Mouse (Mus musculus): ENCODE measurements around the gene Creld2. TPM values are rescaled to one million over a fixed set of nuclear protein-coding genes. Genes with fewer than 3 reads are reported as not detected.
"Not testable (repeated sequence)": the region's sequence is repeated elsewhere in the genome, so short reads cannot be mapped to it uniquely, and the experiment has no call there.

The Creld2 gene
- polyA plus RNA-seq (2016; fragmentation: Nextera tagmentation; extraction: Ambion mirVana), result 63.1 and 64.3 TPM in 2 replicates

GRCm38 (mm10) chr15:88819026-88819905 is at the start of gene Creld2, which contains the start of gene Alg12:
Gene Creld2 (plus strand): TSS chr15:88819646.
Gene Alg12 (minus strand): TSS chr15:88819318.
- Histone ChIP-seq H3K4me3 (replicated peaks) (peak within 1 kb of the TSS; percentile 71), H3K4me2 (peak within 1 kb of the TSS; percentile 95), H3K4me1 (peaks cover 21% of the 10 kb centered on the region), H3K36me3 (replicated peaks) (peaks cover 49% of the 10 kb centered on the region), H3K9ac (peak within 1 kb of the TSS; percentile 84), H3K27ac (peak within 1 kb of the TSS; percentile 48; the same call in 1 of the 2 replicates), H3K9me3 (no peaks in the 10 kb centered on the region), H3K27me3 (no peaks in the 10 kb centered on the region)
- WGBS, result under 1% methylated on average over 88 of the region's 88 CpGs
- peak; percentile 99 for ATAC-seq (ENCODE audit: low FRiP score)

DNA sequence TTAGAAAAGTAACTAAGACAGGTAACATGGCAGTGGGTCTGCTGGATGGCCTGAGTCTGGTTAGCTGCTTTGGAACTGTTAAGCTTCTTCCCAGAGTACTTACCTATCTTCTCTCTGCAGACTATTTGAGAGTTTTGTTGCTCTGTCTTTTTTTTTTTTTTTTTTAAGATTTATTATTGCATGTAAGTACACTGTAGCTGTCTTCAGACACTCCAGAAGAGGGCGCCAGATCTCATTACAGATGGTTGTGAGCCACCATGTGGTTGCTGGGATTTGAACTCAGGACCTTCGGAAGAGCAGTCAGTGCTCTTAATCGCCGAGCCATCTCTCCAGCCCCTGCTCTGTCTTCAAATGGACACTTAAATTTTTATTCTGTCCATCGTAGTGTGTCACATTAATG is 44.8 kb upstream of the Creld2 start:
- ATAC-seq (ENCODE audit: low FRiP score); H3K9me3 ChIP-seq; H3K4me1 ChIP-seq; H3K27me3 ChIP-seq; H3K27ac ChIP-seq; H3K4me2 ChIP-seq; H3K9ac ChIP-seq; H3K4me3 ChIP-seq (replicated peaks): not testable (repeated sequence)
- H3K36me3 ChIP-seq (replicated peaks), result peaks cover 69% of the 10 kb centered on the region
- WGBS, result 89% methylated on average over 5 of the region's 5 CpGs

GRCm38 (mm10) chr15:88792140-88792850 is 27.2 kb upstream of the Creld2 start:
- Histone ChIP-seq H3K4me1 (no peaks in the 10 kb centered on the region), H3K27ac (no peak overlapping the region), H3K36me3 (replicated peaks) (peaks cover 4% of the 10 kb centered on the region), H3K9me3 (no peaks in the 10 kb centered on the region), H3K9ac (no peak overlapping the region), H3K4me3 (replicated peaks) (no peak overlapping the region), H3K27me3 (no peaks in the 10 kb centered on the region), H3K4me2 (no peak overlapping the region)
- no peak for ATAC-seq (ENCODE audit: low FRiP score)
- 85% methylated on average over 4 of the region's 4 CpGs for WGBS

DNA sequence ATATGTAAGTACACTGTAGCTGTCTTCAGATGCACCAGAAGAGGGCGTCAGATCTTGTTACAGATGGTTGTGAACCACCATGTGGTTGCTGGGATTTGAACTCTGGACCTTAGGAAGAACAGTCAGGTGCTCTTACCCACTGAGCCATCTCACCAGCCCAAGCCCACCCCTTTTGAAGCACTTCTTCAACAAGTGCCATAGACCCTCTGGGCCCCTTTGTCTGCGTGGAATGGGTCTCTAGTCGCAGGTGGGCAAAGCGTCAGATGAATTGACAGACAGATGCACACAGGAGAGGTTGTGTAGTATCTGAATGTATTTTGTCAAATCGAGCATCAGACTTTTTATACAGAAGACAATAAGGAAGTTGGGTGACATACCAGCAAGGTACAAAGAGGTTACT is 24.7 kb upstream of the Creld2 start:
- H3K9me3 ChIP-seq; H3K27ac ChIP-seq; ATAC-seq (ENCODE audit: low FRiP score); H3K36me3 ChIP-seq (replicated peaks); H3K4me1 ChIP-seq; H3K4me3 ChIP-seq (replicated peaks); H3K9ac ChIP-seq; H3K4me2 ChIP-seq; H3K27me3 ChIP-seq: not testable (repeated sequence)
- 85% methylated on average over 5 of the region's 5 CpGs for WGBS

- no peak for ATAC-seq (ENCODE audit: low FRiP score)
- Histone ChIP-seq H3K27me3 (no peaks in the 10 kb centered on the region), H3K27ac (no peak overlapping the region), H3K4me3 (replicated peaks) (no peak overlapping the region), H3K4me2 (no peak overlapping the region), H3K9me3 (no peaks in the 10 kb centered on the region), H3K9ac (no peak overlapping the region), H3K4me1 (no peaks in the 10 kb centered on the region), H3K36me3 (replicated peaks) (peaks cover 12% of the 10 kb centered on the region)
- 86% methylated on average over 11 of the region's 11 CpGs for WGBS
Measured at GRCm38 (mm10) chr15:88799950-88800371, 19.5 kb upstream of the Creld2 start.

DNA sequence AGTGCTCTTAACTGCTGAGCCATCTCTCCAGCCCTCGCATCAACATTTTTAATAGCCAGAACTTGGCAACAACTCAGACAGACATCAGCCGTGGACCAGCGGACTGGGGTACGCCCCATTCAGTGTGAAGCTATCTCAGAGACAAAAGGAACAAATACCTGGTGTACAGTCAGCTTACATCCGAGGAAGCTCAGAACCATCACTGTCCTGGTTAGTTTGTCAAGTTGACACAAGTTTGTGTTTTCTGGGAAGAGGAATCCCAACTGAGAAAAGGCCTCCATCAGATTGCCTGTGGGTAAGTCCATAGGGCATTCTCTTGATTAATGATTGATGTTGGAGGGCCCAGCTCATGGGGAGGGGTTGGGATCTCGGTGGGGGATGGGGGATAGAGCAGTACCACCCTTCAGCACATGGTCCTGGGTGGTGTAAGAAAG is 18.5 kb upstream of the Creld2 start:
- Histone ChIP-seq H3K9me3 (no peaks in the 10 kb centered on the region), H3K4me1 (no peaks in the 10 kb centered on the region), H3K4me2 (no peak overlapping the region), H3K4me3 (replicated peaks) (no peak overlapping the region), H3K27ac (no peak overlapping the region), H3K36me3 (replicated peaks) (peaks cover 22% of the 10 kb centered on the region), H3K9ac (no peak overlapping the region), H3K27me3 (no peaks in the 10 kb centered on the region)
- WGBS, result 85% methylated on average over 6 of the region's 6 CpGs
- no peak for ATAC-seq (ENCODE audit: low FRiP score)

GRCm38 (mm10) chr15:88801903-88802302 is 17.5 kb upstream of the Creld2 start:
- WGBS, result 96% methylated on average over 3 of the region's 3 CpGs
- no peak overlapping the region for H3K4me3 ChIP-seq (replicated peaks)
- no peak overlapping the region for H3K4me2 ChIP-seq
- H3K27me3 ChIP-seq, result no peaks in the 10 kb centered on the region
- no peaks in the 10 kb centered on the region for H3K4me1 ChIP-seq
- no peak overlapping the region for H3K9ac ChIP-seq
- H3K9me3 ChIP-seq, result no peaks in the 10 kb centered on the region
- no peak overlapping the region for H3K27ac ChIP-seq
- no peak for ATAC-seq (ENCODE audit: low FRiP score)
- H3K36me3 ChIP-seq (replicated peaks), result peaks cover 29% of the 10 kb centered on the region

- peaks cover 29% of the 10 kb centered on the region for H3K36me3 ChIP-seq (replicated peaks)
- no peaks in the 10 kb centered on the region for H3K27me3 ChIP-seq
- no peaks in the 10 kb centered on the region for H3K9me3 ChIP-seq
- H3K4me3 ChIP-seq (replicated peaks), result no peak overlapping the region
- ATAC-seq (ENCODE audit: low FRiP score), result no peak
- H3K4me1 ChIP-seq, result no peaks in the 10 kb centered on the region
- 87% methylated on average over 6 of the region's 6 CpGs for WGBS
- no peak overlapping the region for H3K9ac ChIP-seq
- H3K4me2 ChIP-seq, result no peak overlapping the region
- H3K27ac ChIP-seq, result no peak overlapping the region
Measured at GRCm38 (mm10) chr15:88802348-88802747, 17.1 kb upstream of the Creld2 start.

- no peaks in the 10 kb centered on the region for H3K4me1 ChIP-seq
- H3K36me3 ChIP-seq (replicated peaks), result peaks cover 53% of the 10 kb centered on the region
- no peaks in the 10 kb centered on the region for H3K9me3 ChIP-seq
- H3K27me3 ChIP-seq, result no peaks in the 10 kb centered on the region
- ATAC-seq (ENCODE audit: low FRiP score), result no peak
- no peak overlapping the region for H3K9ac ChIP-seq
- WGBS, result 87% methylated on average over 8 of the region's 8 CpGs
- H3K27ac ChIP-seq, result no peak overlapping the region
- no peak overlapping the region for H3K4me3 ChIP-seq (replicated peaks)
- H3K4me2 ChIP-seq, result no peak overlapping the region
Measured at GRCm38 (mm10) chr15:88808121-88808520, 11.3 kb upstream of the Creld2 start.

GRCm38 (mm10) chr15:88810369-88810768 is 9.1 kb upstream of the Creld2 start:
- H3K36me3 ChIP-seq (replicated peaks), result peaks cover 58% of the 10 kb centered on the region

DNA sequence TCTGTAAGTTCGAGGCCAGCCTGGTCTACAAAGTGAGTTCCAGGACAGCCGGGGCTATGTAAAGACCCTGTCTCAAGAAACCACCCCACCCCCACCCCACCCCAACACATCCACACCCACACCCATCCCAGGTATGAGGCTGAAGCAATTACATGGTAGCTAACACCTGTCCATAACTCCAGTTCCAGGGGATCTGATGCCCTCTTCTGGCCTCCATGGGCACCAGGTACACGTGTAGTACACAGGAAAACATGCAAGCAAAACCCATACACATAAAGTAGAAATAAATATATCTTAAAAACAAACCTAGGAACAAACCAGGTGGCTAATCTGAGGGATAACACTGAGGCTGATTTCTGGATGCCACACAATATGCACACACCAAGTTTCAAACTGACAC is 6.2 kb upstream of the Creld2 start:
- Histone ChIP-seq H3K36me3 (replicated peaks) (peaks cover 45% of the 10 kb centered on the region), H3K9ac (no peak overlapping the region), H3K4me2 (no peak overlapping the region), H3K4me3 (replicated peaks) (no peak overlapping the region), H3K9me3 (no peaks in the 10 kb centered on the region), H3K4me1 (peaks cover under 1% of the 10 kb centered on the region), H3K27ac (no peak overlapping the region), H3K27me3 (no peaks in the 10 kb centered on the region)
- 83% methylated on average over 3 of the region's 3 CpGs for WGBS
- ATAC-seq (ENCODE audit: low FRiP score), result no peak

More at GRCm38 (mm10) chr15:88810369-88810768, 9.1 kb upstream of the Creld2 start:
- Histone ChIP-seq H3K27me3 (no peaks in the 10 kb centered on the region), H3K9me3 (no peaks in the 10 kb centered on the region), H3K4me3 (replicated peaks) (no peak overlapping the region), H3K4me1 (no peaks in the 10 kb centered on the region), H3K27ac (no peak overlapping the region), H3K4me2 (no peak overlapping the region), H3K9ac (no peak overlapping the region)
- WGBS, result 89% methylated on average over 2 of the region's 2 CpGs
- ATAC-seq (ENCODE audit: low FRiP score), result no peak

GRCm38 (mm10) chr15:88813873-88814272 is 5.6 kb upstream of the Creld2 start:
- H3K27ac ChIP-seq; H3K27me3 ChIP-seq; H3K4me1 ChIP-seq; H3K4me2 ChIP-seq; ATAC-seq (ENCODE audit: low FRiP score); H3K9me3 ChIP-seq; H3K4me3 ChIP-seq (replicated peaks); H3K9ac ChIP-seq: not testable (repeated sequence)
- H3K36me3 ChIP-seq (replicated peaks), result peaks cover 45% of the 10 kb centered on the region
- WGBS, result 89% methylated on average over 2 of the region's 2 CpGs
